Mouse (Mus musculus): ENCODE data around the gene Vcl.

The Vcl gene

DNA sequence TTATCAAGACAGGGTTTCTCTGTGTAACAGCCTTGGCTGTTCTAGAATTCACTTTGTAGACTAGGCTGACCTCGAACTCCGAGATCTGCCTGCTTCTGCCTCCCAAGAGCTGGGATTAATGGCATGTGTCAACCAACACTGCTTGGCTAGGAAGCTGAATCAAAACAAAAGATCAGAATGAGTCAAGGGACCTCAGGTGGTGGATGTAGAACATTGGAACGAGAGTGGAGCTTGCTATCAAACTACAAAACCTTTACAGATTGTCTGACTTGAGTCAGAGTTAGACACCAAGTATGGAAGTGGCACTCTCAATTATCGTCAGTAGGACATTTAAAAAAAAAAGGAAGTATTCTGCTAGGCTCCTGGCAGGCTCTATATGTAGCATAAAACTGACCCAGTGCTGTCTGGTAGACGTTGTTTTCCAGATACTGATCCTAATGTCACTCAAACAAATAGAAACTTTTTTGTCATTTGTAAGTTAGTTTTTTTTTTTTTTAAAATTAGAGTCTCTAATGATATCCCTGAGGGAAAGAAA is 84.7 kb downstream of the Vcl start:
- no peak for DNase-seq (ENCODE audit: low spot score in 2 of 2)

GRCm38 (mm10) chr14:21017871-21018270 is 88.7 kb downstream of the Vcl start:
- DNase-seq (ENCODE audit: low spot score in 2 of 2) = no peak

DNA sequence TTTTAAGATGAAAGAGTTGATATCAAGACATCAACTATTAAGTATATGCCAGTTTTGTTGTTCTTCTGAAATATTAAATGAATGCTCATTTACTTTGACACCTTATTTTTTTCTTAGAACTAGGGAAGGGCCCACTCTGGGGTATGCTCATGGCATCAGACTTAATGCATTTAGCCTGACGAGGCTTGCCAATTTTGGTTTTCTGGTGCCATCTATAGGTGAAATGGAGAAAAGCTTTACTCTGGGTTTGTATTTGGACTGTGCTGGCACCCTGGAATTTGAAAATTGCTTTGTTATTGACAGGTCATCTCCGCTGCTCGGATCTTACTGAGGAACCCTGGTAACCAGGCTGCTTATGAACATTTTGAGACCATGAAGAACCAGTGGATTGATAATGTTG is 89.8 kb downstream of the Vcl start:
- DNase-seq (ENCODE audit: low spot score in 2 of 2) = peak in 1 of 2 experiments; percentile 4

DNA sequence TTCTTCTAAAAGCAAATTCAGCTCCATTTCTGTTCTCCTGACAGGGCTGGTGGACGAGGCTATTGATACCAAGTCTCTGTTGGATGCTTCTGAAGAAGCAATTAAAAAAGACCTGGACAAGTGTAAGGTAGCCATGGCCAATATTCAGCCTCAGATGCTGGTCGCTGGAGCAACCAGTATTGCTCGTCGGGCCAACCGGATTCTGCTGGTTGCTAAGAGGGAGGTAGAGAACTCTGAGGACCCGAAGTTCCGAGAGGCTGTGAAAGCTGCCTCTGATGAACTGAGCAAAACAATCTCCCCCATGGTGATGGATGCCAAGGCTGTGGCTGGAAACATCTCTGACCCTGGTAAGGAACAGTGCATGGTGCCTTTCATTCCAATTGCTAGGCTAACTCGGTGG is 91.2 kb downstream of the Vcl start:
- no peak for DNase-seq (ENCODE audit: low spot score in 2 of 2)

DNA sequence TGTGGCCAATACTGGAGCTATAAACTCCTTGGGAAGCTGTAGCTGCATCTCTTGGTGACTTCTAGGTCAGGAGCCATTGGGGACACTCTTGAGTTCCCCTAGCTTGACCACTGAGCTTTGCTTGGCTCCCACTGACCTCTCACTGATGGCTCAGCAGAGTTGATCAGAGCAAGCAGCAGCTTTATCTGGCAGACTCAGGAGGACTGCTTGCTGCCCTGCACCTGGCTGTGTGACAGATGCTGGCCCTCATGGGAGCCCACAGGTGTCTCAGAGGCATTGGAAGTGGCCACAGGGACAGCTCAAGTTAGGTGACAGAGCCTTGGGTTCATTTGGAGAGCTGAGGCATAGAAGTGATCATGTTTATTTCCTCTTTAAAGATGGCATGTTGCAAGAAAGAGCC is 98.3 kb downstream of the Vcl start:
- DNase-seq (ENCODE audit: low spot score in 2 of 2) = no peak

DNA sequence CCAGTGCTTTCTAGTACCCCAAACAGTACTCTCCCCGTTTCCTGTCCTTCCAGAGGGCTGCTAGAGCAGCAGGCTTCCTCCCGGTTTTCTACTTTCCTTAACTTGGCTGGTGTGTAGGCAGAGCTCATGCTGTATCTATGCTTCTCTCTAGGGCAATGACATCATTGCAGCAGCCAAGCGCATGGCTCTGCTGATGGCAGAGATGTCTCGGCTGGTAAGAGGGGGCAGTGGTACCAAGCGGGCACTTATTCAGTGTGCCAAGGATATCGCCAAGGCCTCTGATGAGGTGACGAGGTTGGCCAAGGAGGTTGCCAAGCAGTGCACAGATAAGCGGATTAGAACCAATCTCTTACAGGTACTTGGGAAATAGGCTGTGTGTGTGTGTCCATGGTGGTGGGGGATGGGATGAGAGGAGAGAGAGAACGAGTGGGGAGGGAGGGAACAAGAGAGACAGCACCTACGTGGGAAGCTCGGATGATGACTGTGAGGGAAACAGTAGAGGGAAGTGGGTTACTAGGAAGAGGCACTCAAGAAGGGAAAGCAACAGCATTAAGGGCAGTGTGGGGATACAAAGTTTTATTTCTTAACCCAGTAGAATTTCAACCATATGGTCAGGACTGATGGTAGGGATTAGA is 99.9 kb downstream of the Vcl start:
- no peak for DNase-seq (ENCODE audit: low spot score in 2 of 2)

- peak; percentile 53 to 56 for DNase-seq (ENCODE audit: low spot score in 2 of 2)
Observed at GRCm38 (mm10) chr14:21031783-21032511, 102.7 kb downstream of the Vcl start.

- no peak for DNase-seq (ENCODE audit: low spot score in 2 of 2)
Observed at GRCm38 (mm10) chr14:21034271-21034670, 105.1 kb downstream of the Vcl start.

GRCm38 (mm10) chr14:21034791-21035190 is 105.6 kb downstream of the Vcl start:
- no peak for DNase-seq (ENCODE audit: low spot score in 2 of 2)

DNA sequence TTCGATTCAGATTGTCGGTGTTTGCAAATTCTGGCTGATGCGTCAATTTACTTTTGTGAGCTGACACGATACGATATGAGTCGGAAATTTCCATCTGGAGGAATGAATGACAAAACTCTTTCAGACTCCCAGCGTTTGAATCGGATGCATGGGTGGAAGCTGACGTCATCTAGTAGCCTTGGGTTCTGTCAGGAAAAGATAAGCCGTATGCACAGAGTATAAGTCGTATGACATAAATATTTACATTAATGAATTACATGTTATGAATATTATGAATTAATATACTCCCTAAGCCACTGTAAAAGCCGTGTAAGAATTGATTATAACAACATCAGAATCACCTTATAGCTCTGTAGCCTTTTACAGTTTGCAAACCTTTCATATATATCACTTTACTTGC is 109.9 kb downstream of the Vcl start:
- no peak for DNase-seq (ENCODE audit: low spot score in 2 of 2)

GRCm38 (mm10) chr14:21039623-21040022 is 110.4 kb downstream of the Vcl start:
- no peak for DNase-seq (ENCODE audit: low spot score in 2 of 2)

DNA sequence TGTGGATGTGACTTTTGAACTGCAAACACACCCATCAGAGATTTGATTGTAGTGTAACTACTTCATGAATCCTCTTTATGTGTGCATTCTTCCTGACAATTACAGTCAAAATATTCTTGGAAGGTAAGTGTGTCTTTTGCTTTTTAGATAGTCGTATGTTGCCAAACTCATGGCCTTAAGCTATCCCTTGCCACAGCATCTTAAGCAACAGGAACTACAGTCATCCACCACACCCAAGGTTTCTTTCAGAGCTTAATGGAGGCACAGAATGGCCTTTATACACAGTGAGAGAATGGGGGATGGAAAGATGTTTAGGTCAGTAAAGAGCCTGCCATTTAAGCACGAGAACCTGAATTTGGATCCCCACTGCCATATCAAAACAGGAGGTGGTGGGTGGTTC is 118.6 kb downstream of the Vcl start:
- no peak for DNase-seq (ENCODE audit: low spot score in 2 of 2)

GRCm38 (mm10) chr14:21048879-21049278 is 119.7 kb downstream of the Vcl start:
- DNase-seq (ENCODE audit: low spot score in 2 of 2) = peak; percentile 40 to 61

- peak; percentile 41 to 71 for DNase-seq (ENCODE audit: low spot score in 2 of 2)
Observed at GRCm38 (mm10) chr14:21050734-21051133, 121.5 kb downstream of the Vcl start.

DNA sequence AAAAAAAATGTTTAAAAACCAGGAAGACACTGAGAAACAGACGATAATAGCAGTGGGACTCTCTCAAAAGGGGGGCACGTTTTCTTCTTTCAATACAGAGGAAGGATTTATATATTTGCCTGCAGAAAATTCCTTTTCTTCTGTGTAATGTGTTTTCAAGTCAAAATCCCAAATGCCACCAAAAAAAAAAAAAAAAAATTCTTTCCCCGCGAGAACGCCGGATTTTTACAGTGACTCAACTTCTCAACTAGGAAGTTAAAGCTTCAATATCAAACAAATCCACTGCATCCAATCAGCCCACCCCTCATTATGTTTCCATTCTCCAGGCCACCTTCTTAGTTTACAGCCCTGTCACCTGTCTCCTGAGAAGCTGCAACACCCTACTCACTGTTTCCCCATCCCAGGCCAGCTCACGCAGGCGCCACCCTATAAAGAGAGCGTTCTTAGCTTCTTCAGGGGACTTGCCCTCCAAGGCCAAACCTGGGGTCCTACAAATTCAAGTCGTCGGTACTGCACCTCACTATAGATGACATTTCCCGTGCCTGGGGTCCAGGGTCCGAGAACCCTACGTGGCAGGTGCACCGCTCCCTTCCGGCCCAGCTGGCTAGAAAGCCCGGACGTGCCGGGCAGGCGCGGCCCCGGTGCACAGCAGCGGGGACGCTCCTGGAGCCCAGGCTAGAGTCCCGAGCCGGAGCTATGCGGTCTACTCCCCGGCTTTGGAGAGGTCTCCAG is 122.3 kb downstream of the Vcl start:
- no peak for DNase-seq (ENCODE audit: low spot score in 2 of 2)

GRCm38 (mm10) chr14:21052112-21052780 is 123.0 kb downstream of the Vcl start, which contains the start of the genes Ap3m1 and Adk:
Gene Ap3m1, minus strand, starts transcription at chr14:21052508.
Gene Adk, plus strand, starts transcription at chr14:21052574.
- peak; percentile 95 for DNase-seq (ENCODE audit: low spot score in 2 of 2)

GRCm38 (mm10) chr14:21052781-21053130 is 123.6 kb downstream of the Vcl start:
- DNase-seq (ENCODE audit: low spot score in 2 of 2) = no peak

- DNase-seq (ENCODE audit: low spot score in 2 of 2) = no peak
Observed at GRCm38 (mm10) chr14:21053151-21053550, 124.0 kb downstream of the Vcl start.

DNA sequence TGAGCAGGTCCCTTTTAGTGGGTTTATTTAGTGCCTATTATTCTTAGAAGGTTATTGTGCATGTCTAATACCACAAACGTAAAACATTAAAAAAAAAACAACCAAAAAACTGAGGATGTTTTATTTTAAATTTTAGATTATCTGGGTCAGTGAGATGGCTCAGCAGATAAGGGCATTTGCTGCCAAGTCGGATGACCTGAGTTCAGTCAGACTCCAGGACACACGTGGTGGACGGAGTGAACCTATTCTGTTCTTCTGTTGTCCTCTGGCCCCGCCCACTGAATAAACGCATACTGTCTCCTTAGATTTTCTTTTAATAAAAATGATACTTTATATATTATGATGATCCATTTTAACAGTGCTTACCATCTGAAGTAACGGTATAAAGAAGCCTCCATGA is 124.4 kb downstream of the Vcl start:
- DNase-seq (ENCODE audit: low spot score in 2 of 2) = no peak

GRCm38 (mm10) chr14:21058972-21059371 is 129.8 kb downstream of the Vcl start:
- no peak for DNase-seq (ENCODE audit: low spot score in 2 of 2)

DNA sequence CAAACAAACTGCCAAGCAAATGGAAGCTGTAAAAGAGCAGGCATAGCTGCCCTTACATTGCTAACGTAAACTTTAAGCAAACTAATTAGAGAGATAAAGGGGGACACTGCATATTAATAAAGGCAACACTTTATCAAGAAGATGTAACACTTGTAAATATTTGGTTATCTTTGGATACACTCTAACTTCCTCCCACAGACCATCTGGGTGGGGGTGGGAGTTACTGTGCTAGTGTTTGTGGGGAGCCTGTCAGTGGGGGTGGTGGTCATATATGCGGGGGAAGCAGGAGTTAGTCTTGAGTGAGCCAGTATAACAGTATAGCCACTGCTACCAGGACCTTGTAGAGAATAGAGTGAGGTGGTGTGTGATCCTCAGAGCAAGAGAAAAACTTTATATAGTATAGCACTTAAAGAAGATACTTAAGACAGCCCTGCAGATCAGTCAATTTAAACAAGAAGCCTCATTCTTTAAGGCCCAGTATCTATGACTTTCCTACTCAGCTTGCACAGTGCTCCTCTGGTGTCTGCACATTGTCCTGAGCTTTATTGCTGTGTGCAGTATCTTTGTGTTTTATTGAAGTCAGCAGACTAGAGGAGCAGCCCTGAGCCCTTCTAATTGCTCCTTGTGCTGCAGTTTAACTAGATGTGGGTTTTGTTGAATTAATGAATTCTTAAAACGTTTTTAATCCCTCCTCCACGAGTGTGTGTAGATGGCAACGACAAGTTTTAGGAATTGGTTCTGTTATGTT is 133.7 kb downstream of the Vcl start:
- no peak for DNase-seq (ENCODE audit: low spot score in 2 of 2)

All from natural killer cell, adult 2 months (primary cell).